Mouse (Mus musculus) lung, embryonic 16.5 days (tissue): Measurements from ENCODE around the gene Arfip1. TPM values are rescaled to one million over a fixed set of nuclear protein-coding genes. Genes with fewer than 3 reads are reported as not detected.
A peak's percentile ranks its signal among the peaks of the same experiment; 100 is the strongest.
"Not testable (repeated sequence)": the region's sequence is repeated elsewhere in the genome, so short reads cannot be mapped to it uniquely, and the experiment has no call there.

ENCODE experiments used
- ATAC-seq: fragments of 200-750 bp; cut with Nextera tagmentation; 2 replicates; pipeline ENCODE4 v1.8.0; 2017; ENCODE audit warnings: low read depth, mild to moderate bottlenecking, moderate library complexity
- H3K27ac ChIP-seq: fragments of 300-500 bp; sonication (generic); 2 replicates; pipeline ENCODE4 v1.5.1; 2014; ENCODE audit warnings: mild to moderate bottlenecking, control low read depth, low read length
- H3K27me3 ChIP-seq: fragments of 300-500 bp; sonication (generic); 2 replicates; pipeline ENCODE4 v1.6.1; 2014; ENCODE audit warnings: low read depth, low read length, mixed read lengths; ENCODE audit not compliant: control insufficient read depth, insufficient read depth
- H3K36me3 ChIP-seq: fragments of 300-500 bp; sonication (generic); 2 replicates; pipeline ENCODE4 v1.6.1; 2014; ENCODE audit warnings: low read length; ENCODE audit not compliant: control insufficient read depth, insufficient read depth
- H3K4me1 ChIP-seq: fragments of 300-500 bp; sonication (generic); replicated peaks from 2 replicates; pipeline ENCODE4 v1.6.1; 2014; ENCODE audit warnings: low read length, mixed read lengths; ENCODE audit not compliant: control insufficient read depth, insufficient read depth
- H3K4me2 ChIP-seq: fragments of 300-500 bp; sonication (generic); 2 replicates; pipeline ENCODE4 v1.6.1; 2014; ENCODE audit warnings: low read depth, low read length, control low read depth
- H3K4me3 ChIP-seq: fragments of 300-500 bp; sonication (generic); 2 replicates; pipeline ENCODE4 v1.5.1; 2014; ENCODE audit warnings: mild to moderate bottlenecking, low read length, control low read depth
- H3K9ac ChIP-seq: fragments of 300-500 bp; sonication (generic); 2 replicates; pipeline ENCODE4 v1.6.1; 2014; ENCODE audit warnings: low read length, control low read depth
- H3K9me3 ChIP-seq: fragments of 300-500 bp; sonication (generic); 2 replicates; pipeline ENCODE4 v1.6.1; 2016; ENCODE audit warnings: low read length; ENCODE audit not compliant: control insufficient read depth
- WGBS: fragments of 180-500 bp; shearing (Covaris S2); extraction: QIAGEN DNeasy Blood & Tissue Kit; methylation state at CpG from one replicate; pipeline ENCODE4 v1.1.7; 2014; 5-methylcytosine and 5-hydroxymethylcytosine counted together
- polyA plus RNA-seq: library from polyadenylated mRNA; unstranded; fragments of >200 nt; fragmentation: Nextera tagmentation; extraction: Ambion mirVana; gene quantifications from 2 replicates; pipeline ENCODE4 v1.2.1, GENCODE M21; 2015

Arfip1 gene
- polyA plus RNA-seq, 1 experiment from 2014 or later, result 65.6 TPM

- no peak overlapping the region for H3K4me3 ChIP-seq
- H3K36me3 ChIP-seq, result no peaks in the 10 kb centered on the region; the same call in 1 of the 2 replicates
- H3K9ac ChIP-seq, result no peak overlapping the region
- ATAC-seq, result no peak
- WGBS, result 65% methylated on average over 8 of the region's 8 CpGs
- H3K4me1 ChIP-seq, result no peaks in the 10 kb centered on the region
- no peak overlapping the region for H3K4me2 ChIP-seq
- H3K9me3 ChIP-seq, result no peaks in the 10 kb centered on the region
- H3K27me3 ChIP-seq, result no peaks in the 10 kb centered on the region
- no peak overlapping the region for H3K27ac ChIP-seq
Measured at GRCm38 (mm10) chr3:84547177-84547576, 35.2 kb downstream of the Arfip1 start.

- not testable (repeated sequence) for H3K4me1 ChIP-seq, H3K27ac ChIP-seq, H3K36me3 ChIP-seq, H3K9ac ChIP-seq, H3K4me3 ChIP-seq, H3K9me3 ChIP-seq, H3K4me2 ChIP-seq, ATAC-seq, H3K27me3 ChIP-seq
- 8% methylated on average over 3 of the region's 3 CpGs for WGBS
Measured at GRCm38 (mm10) chr3:84542450-84542849, 40.0 kb downstream of the Arfip1 start.

- H3K4me3 ChIP-seq, result no peak overlapping the region
- H3K27ac ChIP-seq, result no peak overlapping the region
- no peaks in the 10 kb centered on the region for H3K36me3 ChIP-seq
- H3K27me3 ChIP-seq, result no peaks in the 10 kb centered on the region
- WGBS, result 79% methylated on average over 1 of the region's 1 CpGs
- H3K4me2 ChIP-seq, result no peak overlapping the region
- H3K9me3 ChIP-seq, result no peaks in the 10 kb centered on the region
- no peak for ATAC-seq
- H3K4me1 ChIP-seq, result peaks cover 3% of the 10 kb centered on the region; the same call in 1 of the 2 replicates
- H3K9ac ChIP-seq, result no peak overlapping the region
Measured at GRCm38 (mm10) chr3:84541881-84542280, 40.5 kb downstream of the Arfip1 start.

- Histone ChIP-seq H3K9me3 (no peaks in the 10 kb centered on the region), H3K36me3 (no peaks in the 10 kb centered on the region), H3K4me3 (no peak overlapping the region), H3K27me3 (no peaks in the 10 kb centered on the region), H3K4me2 (no peak overlapping the region), H3K27ac (no peak overlapping the region), H3K4me1 (peaks cover 3% of the 10 kb centered on the region; the same call in 1 of the 2 replicates), H3K9ac (no peak overlapping the region)
- ATAC-seq, result no peak
Measured at GRCm38 (mm10) chr3:84540640-84541039, 41.8 kb downstream of the Arfip1 start.

GRCm38 (mm10) chr3:84536987-84537386, 45.4 kb downstream of the Arfip1 start:
- H3K4me1 ChIP-seq, result peaks cover 3% of the 10 kb centered on the region; the same call in 1 of the 2 replicates
- no peak overlapping the region for H3K27ac ChIP-seq
- H3K4me2 ChIP-seq, result no peak overlapping the region
- 65% methylated on average over 6 of the region's 6 CpGs for WGBS
- H3K9me3 ChIP-seq, result no peaks in the 10 kb centered on the region
- no peaks in the 10 kb centered on the region for H3K27me3 ChIP-seq
- no peak for ATAC-seq
- no peak overlapping the region for H3K4me3 ChIP-seq
- no peak overlapping the region for H3K9ac ChIP-seq
- H3K36me3 ChIP-seq, result no peaks in the 10 kb centered on the region; the same call in 1 of the 2 replicates

GRCm38 (mm10) chr3:84533227-84533626, 49.2 kb downstream of the Arfip1 start:
- ATAC-seq, result no peak
- Histone ChIP-seq H3K9me3 (no peaks in the 10 kb centered on the region), H3K4me2 (no peak overlapping the region), H3K4me1 (no peaks in the 10 kb centered on the region), H3K9ac (no peak overlapping the region), H3K27ac (no peak overlapping the region), H3K27me3 (no peaks in the 10 kb centered on the region), H3K4me3 (no peak overlapping the region), H3K36me3 (no peaks in the 10 kb centered on the region; the same call in 1 of the 2 replicates)
- 68% methylated on average over 5 of the region's 5 CpGs for WGBS

GRCm38 (mm10) chr3:84529021-84529420, 53.4 kb downstream of the Arfip1 start:
- no peaks in the 10 kb centered on the region for H3K4me1 ChIP-seq
- no peak overlapping the region for H3K4me3 ChIP-seq
- H3K9ac ChIP-seq, result no peak overlapping the region
- H3K36me3 ChIP-seq, result peaks cover 4% of the 10 kb centered on the region; the same call in 1 of the 2 replicates
- no peak overlapping the region for H3K27ac ChIP-seq
- no peaks in the 10 kb centered on the region for H3K9me3 ChIP-seq
- H3K4me2 ChIP-seq, result no peak overlapping the region
- 71% methylated on average over 2 of the region's 2 CpGs for WGBS
- no peaks in the 10 kb centered on the region for H3K27me3 ChIP-seq
- no peak for ATAC-seq

GRCm38 (mm10) chr3:84524952-84525351, 57.5 kb downstream of the Arfip1 start:
- H3K9ac ChIP-seq, result no peak overlapping the region
- no peak for ATAC-seq
- 61% methylated on average over 1 of the region's 1 CpGs for WGBS

GRCm38 (mm10) chr3:84516163-84516562, 66.3 kb downstream of the Arfip1 start:
- Histone ChIP-seq H3K9me3 (no peaks in the 10 kb centered on the region), H3K36me3 (no peaks in the 10 kb centered on the region; the same call in 1 of the 2 replicates), H3K9ac (no peak overlapping the region), H3K4me1 (no peaks in the 10 kb centered on the region), H3K4me3 (no peak overlapping the region), H3K27me3 (no peaks in the 10 kb centered on the region), H3K27ac (no peak overlapping the region), H3K4me2 (no peak overlapping the region)
- ATAC-seq, result peak; percentile 52; the same call in 1 of the 2 replicates
- WGBS, result 53% methylated on average over 3 of the region's 3 CpGs

More at GRCm38 (mm10) chr3:84524952-84525351, 57.5 kb downstream of the Arfip1 start:
- H3K4me1 ChIP-seq, result no peaks in the 10 kb centered on the region
- H3K4me3 ChIP-seq, result no peak overlapping the region
- no peaks in the 10 kb centered on the region for H3K9me3 ChIP-seq
- no peaks in the 10 kb centered on the region for H3K27me3 ChIP-seq
- no peak overlapping the region for H3K4me2 ChIP-seq
- H3K27ac ChIP-seq, result no peak overlapping the region
- H3K36me3 ChIP-seq, result peaks cover 4% of the 10 kb centered on the region; the same call in 1 of the 2 replicates
